Mouse (Mus musculus) brain, embryonic 14.5 days (tissue): ENCODE measurements at regions not wholly inside any gene's neighbourhood (a gene's known extent, or its start where the extent isn't known, plus 50 kb on each side); places are given as distances from the start of the nearest gene placed in this dataset.

Experiments
- CTCF ChIP-seq: fragments of 200-500 bp; IDR thresholded peaks from 2 replicates; pipeline ENCODE4 v1.5.1; 2012; ENCODE audit warnings: inconsistent platforms, mild to moderate bottlenecking, moderate library complexity, borderline replicate concordance; ENCODE audit not compliant: insufficient read depth, insufficient read length; ENCODE audit errors: extremely low read depth
- POLR2A ChIP-seq: fragments of 200-500 bp; IDR thresholded peaks from 2 replicates; pipeline ENCODE4 v1.6.1; 2012; ENCODE audit warnings: mild to moderate bottlenecking, inconsistent platforms, borderline replicate concordance; ENCODE audit not compliant: poor library complexity, insufficient read depth, insufficient read length, severe bottlenecking; ENCODE audit errors: extremely low read depth

DNA sequence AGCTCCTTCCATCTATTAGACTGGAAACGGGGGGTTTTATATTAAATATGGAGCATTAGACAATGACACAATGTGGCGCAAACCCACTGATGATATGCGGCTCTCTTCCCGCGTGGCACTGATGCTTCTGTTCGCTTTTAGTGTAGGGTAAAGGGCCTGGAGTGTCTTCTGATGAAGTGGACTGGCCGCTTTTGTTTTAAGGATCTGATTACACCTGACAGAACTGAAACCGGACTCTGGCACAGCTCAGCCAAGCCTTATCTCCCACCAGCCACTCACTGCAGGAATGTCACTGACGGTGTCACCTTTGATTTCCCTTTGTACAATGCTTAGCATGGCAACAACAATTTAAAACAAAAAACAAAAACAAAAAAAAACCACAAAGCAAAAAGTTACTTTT lies 61.0 kb upstream of the Arhgap29 start:
- no peak for TF ChIP-seq POLR2A
- no peak for TF ChIP-seq CTCF
